Mouse (Mus musculus): ENCODE measurements around the gene Cmc1. TPM values are rescaled to one million over a fixed set of nuclear protein-coding genes. Genes with fewer than 3 reads are reported as not detected.

Gene Cmc1
- polyA plus RNA-seq, 1 experiment from 2014 or later, result 74.2 TPM

DNA sequence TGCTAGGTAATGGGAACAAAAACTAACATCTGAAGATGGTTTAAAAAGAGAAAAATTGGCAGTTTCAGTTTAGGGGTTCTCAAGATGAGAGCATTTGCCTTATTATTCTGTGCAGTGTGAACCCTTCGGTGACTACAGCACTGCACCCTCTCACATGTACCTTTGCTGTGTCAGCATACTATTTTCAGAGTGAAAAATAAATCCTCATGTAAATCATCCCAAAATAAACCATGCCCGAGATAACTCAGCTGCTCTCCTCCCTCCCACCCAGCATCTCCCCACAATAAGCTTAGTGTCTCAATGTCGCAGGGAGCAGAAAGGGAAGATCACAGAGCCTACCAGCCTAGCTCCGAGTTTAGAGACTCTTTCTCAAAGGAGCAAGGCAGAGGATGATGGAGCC, 23.1 kb upstream of the Cmc1 start:
- Histone ChIP-seq H3K4me2 (replicated peaks; ENCODE audit: low read depth) (no peak overlapping the region), H3K9ac (ENCODE audit: low read length) (no peak overlapping the region), H3K27me3 (ENCODE audit: control insufficient read depth, insufficient read depth, low read length) (no peaks in the 10 kb centered on the region), H3K27ac (replicated peaks) (no peak overlapping the region), H3K36me3 (ENCODE audit: control insufficient read depth, insufficient read depth, low read length) (no peaks in the 10 kb centered on the region), H3K9me3 (ENCODE audit: control insufficient read depth, low read length) (no peaks in the 10 kb centered on the region), H3K4me1 (replicated peaks; ENCODE audit: control insufficient read depth, insufficient read depth) (no peaks in the 10 kb centered on the region), H3K4me3 (ENCODE audit: low read depth, low read length) (no peak overlapping the region)
- TF ChIP-seq CTCF (IDR thresholded peaks at IDR 0.05; ENCODE audit: low read depth), result no peak
- TF ChIP-seq EP300 (optimal IDR thresholded peaks at IDR 0.05), result no peak
- WGBS, result 81% methylated on average over 4 of the region's 4 CpGs
- no peak for ATAC-seq (ENCODE audit: low FRiP score, low TSS enrichment)
- no peak for DNase-seq (ENCODE audit: low spot score)

DNA sequence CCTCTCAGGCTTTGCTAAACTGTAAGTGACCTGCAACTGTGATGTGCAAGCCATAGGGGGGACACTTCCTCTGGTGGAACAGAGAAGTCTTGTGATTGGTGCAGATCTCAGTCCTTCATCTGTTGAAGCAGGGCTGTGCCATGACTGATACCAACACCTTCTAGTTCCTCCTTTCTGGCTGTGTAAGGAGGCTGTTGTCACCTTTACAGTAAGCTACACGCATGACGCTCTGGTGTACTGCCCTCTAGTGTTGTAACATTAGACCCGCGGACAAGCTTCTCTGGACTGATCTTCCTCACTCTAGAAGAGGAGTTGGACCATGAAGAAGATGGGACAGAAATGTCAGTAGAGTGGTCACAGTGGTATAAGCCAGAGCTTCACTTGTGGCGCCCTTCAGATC, 18.6 kb upstream of the Cmc1 start:
- TF ChIP-seq CTCF (IDR thresholded peaks at IDR 0.05; ENCODE audit: low read depth) (peak; percentile 75), EP300 (optimal IDR thresholded peaks at IDR 0.05) (no peak)
- Histone ChIP-seq H3K9me3 (ENCODE audit: control insufficient read depth, low read length) (no peaks in the 10 kb centered on the region), H3K4me2 (replicated peaks; ENCODE audit: low read depth) (no peak overlapping the region), H3K4me1 (replicated peaks; ENCODE audit: control insufficient read depth, insufficient read depth) (no peaks in the 10 kb centered on the region), H3K4me3 (ENCODE audit: low read depth, low read length) (no peak overlapping the region), H3K36me3 (ENCODE audit: control insufficient read depth, insufficient read depth, low read length) (no peaks in the 10 kb centered on the region), H3K27me3 (ENCODE audit: control insufficient read depth, insufficient read depth, low read length) (no peaks in the 10 kb centered on the region), H3K27ac (replicated peaks) (no peak overlapping the region), H3K9ac (ENCODE audit: low read length) (no peak overlapping the region)
- WGBS, result 43% methylated on average over 5 of the region's 5 CpGs
- ATAC-seq (ENCODE audit: low FRiP score, low TSS enrichment), result no peak
- DNase-seq (ENCODE audit: low spot score), result no peak

DNA sequence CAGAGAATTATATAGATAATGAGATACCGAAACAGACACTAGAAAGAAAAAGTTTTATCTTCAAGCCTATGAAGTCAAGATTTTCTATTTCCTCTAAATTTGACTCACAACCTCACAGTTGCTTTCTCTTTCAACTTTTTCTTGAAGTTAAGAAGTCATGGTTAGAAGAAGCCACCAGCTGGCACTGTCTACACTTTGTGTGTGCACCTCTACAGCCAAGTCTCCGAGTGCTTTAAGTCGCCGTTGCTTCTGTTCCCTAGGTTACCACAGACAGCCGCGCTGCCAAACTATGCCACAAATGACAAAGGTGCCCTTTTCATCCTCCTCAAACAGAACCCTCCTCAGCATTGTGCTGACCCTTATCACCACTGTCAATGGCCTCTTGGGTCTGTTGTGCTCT, 17.6 kb upstream of the Cmc1 start:
- H3K4me2 ChIP-seq (replicated peaks; ENCODE audit: low read depth), result no peak overlapping the region
- WGBS, result 87% methylated on average over 6 of the region's 6 CpGs
- H3K4me1 ChIP-seq (replicated peaks; ENCODE audit: control insufficient read depth, insufficient read depth), result no peaks in the 10 kb centered on the region
- H3K36me3 ChIP-seq (ENCODE audit: control insufficient read depth, insufficient read depth, low read length), result no peaks in the 10 kb centered on the region
- TF ChIP-seq EP300 (optimal IDR thresholded peaks at IDR 0.05) (no peak), CTCF (IDR thresholded peaks at IDR 0.05; ENCODE audit: low read depth) (no peak)
- H3K9me3 ChIP-seq (ENCODE audit: control insufficient read depth, low read length), result no peaks in the 10 kb centered on the region
- ATAC-seq (ENCODE audit: low FRiP score, low TSS enrichment), result no peak
- DNase-seq (ENCODE audit: low spot score), result no peak
- no peak overlapping the region for H3K4me3 ChIP-seq (ENCODE audit: low read depth, low read length)
- no peak overlapping the region for H3K27ac ChIP-seq (replicated peaks)
- H3K9ac ChIP-seq (ENCODE audit: low read length), result no peak overlapping the region
- H3K27me3 ChIP-seq (ENCODE audit: control insufficient read depth, insufficient read depth, low read length), result no peaks in the 10 kb centered on the region

DNA sequence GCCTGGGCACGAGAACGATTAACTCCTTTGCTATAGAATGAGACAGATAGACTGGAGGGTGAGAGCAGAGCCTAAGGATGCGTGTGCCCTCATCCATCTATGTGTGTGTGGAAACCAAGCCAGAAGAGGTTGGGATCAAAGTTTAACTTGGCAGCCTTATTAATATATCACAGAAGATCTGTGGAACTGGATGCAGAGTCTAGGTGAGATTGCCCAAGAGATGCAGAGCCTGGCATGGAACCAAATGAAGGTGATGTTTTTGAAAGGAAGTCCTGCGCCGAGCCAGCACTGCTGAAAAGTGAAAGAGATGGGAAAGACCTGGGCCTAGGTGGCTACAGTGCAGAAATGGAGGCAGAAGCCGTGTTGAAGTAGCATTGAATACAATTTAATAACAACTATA, 11.6 kb upstream of the Cmc1 start:
- DNase-seq (ENCODE audit: low spot score), result no peak
- H3K4me1 ChIP-seq (replicated peaks; ENCODE audit: control insufficient read depth, insufficient read depth), result no peaks in the 10 kb centered on the region
- no peak for ATAC-seq (ENCODE audit: low FRiP score, low TSS enrichment)
- no peaks in the 10 kb centered on the region for H3K36me3 ChIP-seq (ENCODE audit: control insufficient read depth, insufficient read depth, low read length)
- no peaks in the 10 kb centered on the region for H3K9me3 ChIP-seq (ENCODE audit: control insufficient read depth, low read length)
- no peak for TF ChIP-seq CTCF (IDR thresholded peaks at IDR 0.05; ENCODE audit: low read depth)
- TF ChIP-seq EP300 (optimal IDR thresholded peaks at IDR 0.05), result no peak
- no peaks in the 10 kb centered on the region for H3K27me3 ChIP-seq (ENCODE audit: control insufficient read depth, insufficient read depth, low read length)
- 92% methylated on average over 6 of the region's 6 CpGs for WGBS
- H3K27ac ChIP-seq (replicated peaks), result no peak overlapping the region
- no peak overlapping the region for H3K4me3 ChIP-seq (ENCODE audit: low read depth, low read length)
- no peak overlapping the region for H3K4me2 ChIP-seq (replicated peaks; ENCODE audit: low read depth)
- no peak overlapping the region for H3K9ac ChIP-seq (ENCODE audit: low read length)

DNA sequence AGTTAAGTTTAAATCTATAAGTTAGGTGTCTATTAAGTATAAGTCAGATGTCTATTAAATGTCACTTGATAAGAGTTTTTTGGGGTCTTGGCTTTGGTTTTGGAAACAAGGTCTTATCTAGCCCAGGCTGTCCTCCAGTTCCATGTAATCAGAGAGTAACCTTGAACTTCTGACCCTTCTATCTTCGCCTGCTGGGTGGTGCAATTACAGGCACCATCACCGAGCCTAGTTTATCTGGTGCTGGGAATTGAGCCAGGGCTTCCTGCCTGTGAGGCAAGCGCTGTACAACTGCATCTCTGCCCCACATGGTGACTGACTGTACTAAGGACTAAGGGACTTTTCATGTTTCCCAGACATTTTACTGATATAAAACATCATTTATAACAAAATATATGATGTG, 10.0 kb upstream of the Cmc1 start:
- TF ChIP-seq CTCF (IDR thresholded peaks at IDR 0.05; ENCODE audit: low read depth) (no peak), EP300 (optimal IDR thresholded peaks at IDR 0.05) (no peak)
- 40% methylated on average over 3 of the region's 3 CpGs for WGBS
- Histone ChIP-seq H3K4me1 (replicated peaks; ENCODE audit: control insufficient read depth, insufficient read depth) (no peaks in the 10 kb centered on the region), H3K27ac (replicated peaks) (no peak overlapping the region), H3K4me2 (replicated peaks; ENCODE audit: low read depth) (no peak overlapping the region), H3K27me3 (ENCODE audit: control insufficient read depth, insufficient read depth, low read length) (no peaks in the 10 kb centered on the region), H3K4me3 (ENCODE audit: low read depth, low read length) (no peak overlapping the region), H3K36me3 (ENCODE audit: control insufficient read depth, insufficient read depth, low read length) (no peaks in the 10 kb centered on the region), H3K9me3 (ENCODE audit: control insufficient read depth, low read length) (no peaks in the 10 kb centered on the region), H3K9ac (ENCODE audit: low read length) (no peak overlapping the region)
- ATAC-seq (ENCODE audit: low FRiP score, low TSS enrichment), result no peak
- DNase-seq (ENCODE audit: low spot score), result no peak

DNA sequence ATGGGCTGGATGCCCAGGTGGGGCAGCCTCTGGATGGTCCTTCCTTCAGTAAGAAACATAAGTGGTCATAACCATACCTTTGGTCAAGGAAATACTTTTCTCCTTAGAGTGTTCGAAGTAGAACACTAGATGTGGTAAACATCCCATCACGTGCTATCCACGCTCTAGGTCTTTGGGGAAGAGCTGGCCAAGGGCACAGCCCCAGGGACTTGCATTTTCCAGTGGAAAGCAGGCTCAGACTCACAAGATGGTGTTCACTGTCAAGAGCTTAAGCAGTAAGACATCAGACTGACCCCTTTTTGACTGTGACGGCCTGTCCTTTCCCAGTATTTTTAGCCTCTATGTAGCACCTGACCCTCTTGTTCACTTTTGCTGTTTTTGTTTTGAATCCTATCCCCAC, 8.2 kb upstream of the Cmc1 start:
- TF ChIP-seq EP300 (optimal IDR thresholded peaks at IDR 0.05) (no peak), CTCF (IDR thresholded peaks at IDR 0.05; ENCODE audit: low read depth) (no peak)
- Histone ChIP-seq H3K4me2 (replicated peaks; ENCODE audit: low read depth) (no peak overlapping the region), H3K9me3 (ENCODE audit: control insufficient read depth, low read length) (no peaks in the 10 kb centered on the region), H3K27me3 (ENCODE audit: control insufficient read depth, insufficient read depth, low read length) (no peaks in the 10 kb centered on the region), H3K4me1 (replicated peaks; ENCODE audit: control insufficient read depth, insufficient read depth) (no peaks in the 10 kb centered on the region), H3K36me3 (ENCODE audit: control insufficient read depth, insufficient read depth, low read length) (no peaks in the 10 kb centered on the region), H3K27ac (replicated peaks) (no peak overlapping the region), H3K4me3 (ENCODE audit: low read depth, low read length) (no peak overlapping the region), H3K9ac (ENCODE audit: low read length) (no peak overlapping the region)
- ATAC-seq (ENCODE audit: low FRiP score, low TSS enrichment), result no peak
- 95% methylated on average over 4 of the region's 4 CpGs for WGBS
- no peak for DNase-seq (ENCODE audit: low spot score)

All from stomach, postnatal 0 days (tissue).